Mouse (Mus musculus): ENCODE results near the gene Ifitm3. TPM values are rescaled to one million over a fixed set of nuclear protein-coding genes. Genes with fewer than 3 reads are reported as not detected.
A peak's percentile ranks its signal among the peaks of the same experiment; 100 is the strongest.
"Not testable (repeated sequence)": the region's sequence is repeated elsewhere in the genome, so short reads cannot be mapped to it uniquely, and the experiment has no call there.

Gene Ifitm3
- polyA plus RNA-seq, 1 experiment from 2014 or later: 50.1 TPM

- no peak within 1 kb of the TSS for H3K27ac ChIP-seq (replicated peaks)
- no peaks in the 10 kb centered on the region for H3K9me3 ChIP-seq (replicated peaks)
- no peak within 1 kb of the TSS for H3K9ac ChIP-seq (replicated peaks)
- H3K4me3 ChIP-seq (replicated peaks): no peak within 1 kb of the TSS
- no peaks in the 10 kb centered on the region for H3K27me3 ChIP-seq (replicated peaks)
- H3K36me3 ChIP-seq: no peaks in the 10 kb centered on the region
- WGBS: 84% methylated on average over 2 of the region's 2 CpGs
- H3K4me2 ChIP-seq: no peak within 1 kb of the TSS
- ATAC-seq (ENCODE audit: low FRiP score): no peak
- no peaks in the 10 kb centered on the region for H3K4me1 ChIP-seq
Measured at GRCm38 (mm10) chr7:141028831-141029230, 18.3 kb upstream of the Ifitm3 start, which contains the start of gene Gm17387. Gene Gm17387 (plus strand): TSS chr7:141029131.

- no peak overlapping the region for H3K4me2 ChIP-seq
- ATAC-seq (ENCODE audit: low FRiP score): no peak
- 37% methylated on average over 5 of the region's 5 CpGs for WGBS
- no peaks in the 10 kb centered on the region for H3K27me3 ChIP-seq (replicated peaks)
- H3K9ac ChIP-seq (replicated peaks): no peak overlapping the region
- no peaks in the 10 kb centered on the region for H3K9me3 ChIP-seq (replicated peaks)
- no peaks in the 10 kb centered on the region for H3K36me3 ChIP-seq
- H3K4me3 ChIP-seq (replicated peaks): no peak overlapping the region
- no peaks in the 10 kb centered on the region for H3K4me1 ChIP-seq
- peak overlapping the region; percentile 80 for H3K27ac ChIP-seq (replicated peaks)
Measured at GRCm38 (mm10) chr7:141026740-141027098, 16.1 kb upstream of the Ifitm3 start.

DNA sequence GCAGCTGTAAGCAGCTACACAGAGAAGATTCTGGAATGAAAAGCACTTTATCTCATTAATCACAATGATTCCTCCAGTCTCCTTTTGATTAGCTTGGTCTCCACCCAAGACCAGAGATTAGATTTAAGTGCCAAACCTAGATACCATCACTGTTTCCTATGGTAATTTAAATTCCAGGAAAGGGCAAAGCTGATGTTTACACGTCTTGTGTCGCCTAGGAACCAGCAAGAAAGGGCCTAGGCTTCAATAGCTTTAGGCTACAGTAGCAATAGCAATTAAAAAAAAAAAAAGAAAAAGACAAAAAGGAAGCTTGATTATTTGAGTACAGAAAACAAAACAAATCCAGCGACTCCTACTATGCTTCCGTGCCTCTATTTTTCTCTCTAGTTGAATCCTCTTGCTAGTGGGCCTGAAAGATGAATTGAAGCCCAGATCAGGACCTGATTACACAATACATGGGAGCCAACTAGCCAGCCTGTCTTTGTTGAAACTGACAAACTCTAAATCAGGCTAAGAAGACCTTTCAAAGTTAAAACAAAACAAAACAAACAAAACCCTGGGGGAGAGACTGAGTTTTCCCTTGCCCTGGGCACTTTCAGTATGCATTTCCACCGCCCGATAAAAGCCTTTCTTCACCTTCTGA lies 15.6 kb upstream of the Ifitm3 start:
- WGBS: 9% methylated on average over 6 of the region's 6 CpGs
- no peak overlapping the region for H3K4me3 ChIP-seq (replicated peaks)
- H3K27ac ChIP-seq (replicated peaks): peak overlapping the region; percentile 80
- H3K9me3 ChIP-seq (replicated peaks): no peaks in the 10 kb centered on the region
- ATAC-seq (ENCODE audit: low FRiP score): no peak
- no peaks in the 10 kb centered on the region for H3K27me3 ChIP-seq (replicated peaks)
- H3K4me1 ChIP-seq: no peaks in the 10 kb centered on the region
- no peak overlapping the region for H3K4me2 ChIP-seq
- no peak overlapping the region for H3K9ac ChIP-seq (replicated peaks)
- H3K36me3 ChIP-seq: no peaks in the 10 kb centered on the region

- no peaks in the 10 kb centered on the region for H3K4me1 ChIP-seq
- no peak overlapping the region for H3K4me2 ChIP-seq
- ATAC-seq (ENCODE audit: low FRiP score): peak; percentile 73; the same call in 1 of the 2 replicates
- no peak overlapping the region for H3K9ac ChIP-seq (replicated peaks)
- H3K4me3 ChIP-seq (replicated peaks): no peak overlapping the region
- WGBS: 14% methylated on average over 6 of the region's 6 CpGs
- peak overlapping the region; percentile 80 for H3K27ac ChIP-seq (replicated peaks)
- no peaks in the 10 kb centered on the region for H3K27me3 ChIP-seq (replicated peaks)
- H3K9me3 ChIP-seq (replicated peaks): no peaks in the 10 kb centered on the region
- no peaks in the 10 kb centered on the region for H3K36me3 ChIP-seq
Measured at GRCm38 (mm10) chr7:141024865-141025838, 14.6 kb upstream of the Ifitm3 start.

DNA sequence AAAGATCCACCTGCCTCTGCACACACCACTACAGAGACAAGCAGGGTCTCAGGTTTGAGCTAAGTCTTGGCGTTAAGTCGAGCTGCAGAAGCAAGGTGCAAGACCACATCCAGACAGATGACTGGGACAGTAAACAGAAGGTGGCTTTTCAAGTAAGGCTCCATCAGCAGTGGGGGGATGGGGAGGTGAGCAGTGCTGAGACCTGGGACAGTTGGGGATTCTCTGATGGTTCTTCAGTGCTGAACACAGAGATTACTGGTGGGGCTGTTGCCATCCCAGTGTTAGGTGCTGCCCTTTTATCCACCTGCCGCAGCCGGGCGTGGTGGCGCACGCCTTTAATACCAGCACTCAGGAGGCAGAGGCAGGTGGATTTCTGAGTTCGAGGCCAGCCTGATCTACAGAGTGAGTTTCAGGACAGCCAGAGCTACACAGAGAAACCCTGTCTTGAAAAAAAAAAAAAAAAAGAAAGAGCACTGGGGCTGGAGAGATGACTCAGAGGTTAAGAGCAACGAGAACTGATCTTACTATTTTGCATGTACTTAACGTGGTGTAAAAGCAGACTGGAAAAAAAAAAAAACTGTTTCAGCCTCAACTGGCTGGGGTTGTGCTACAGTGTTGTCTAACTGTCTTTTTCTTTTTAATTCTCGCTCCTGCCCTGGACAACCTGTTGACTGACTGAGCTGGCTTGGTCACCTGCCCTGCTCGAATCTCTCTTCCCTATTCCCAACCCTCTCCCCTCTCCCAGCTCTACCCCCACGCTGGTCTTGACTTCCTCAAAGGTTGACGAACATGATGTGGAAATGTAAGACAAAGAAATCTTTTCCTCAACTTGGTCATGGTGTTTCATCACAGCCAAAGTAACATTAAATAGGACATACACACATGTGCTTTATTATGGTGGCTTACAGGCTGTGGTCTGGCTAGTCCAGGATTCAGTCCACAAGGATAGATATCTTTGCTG lies 11.2 kb upstream of the Ifitm3 start:
- Histone ChIP-seq H3K27ac (replicated peaks) (no peak overlapping the region), H3K9ac (replicated peaks) (no peak overlapping the region), H3K4me2 (no peak overlapping the region), H3K36me3 (no peaks in the 10 kb centered on the region), H3K4me1 (no peaks in the 10 kb centered on the region), H3K4me3 (replicated peaks) (no peak overlapping the region), H3K9me3 (replicated peaks) (no peaks in the 10 kb centered on the region), H3K27me3 (replicated peaks) (no peaks in the 10 kb centered on the region)
- WGBS: 85% methylated on average over 14 of the region's 14 CpGs
- no peak for ATAC-seq (ENCODE audit: low FRiP score)

DNA sequence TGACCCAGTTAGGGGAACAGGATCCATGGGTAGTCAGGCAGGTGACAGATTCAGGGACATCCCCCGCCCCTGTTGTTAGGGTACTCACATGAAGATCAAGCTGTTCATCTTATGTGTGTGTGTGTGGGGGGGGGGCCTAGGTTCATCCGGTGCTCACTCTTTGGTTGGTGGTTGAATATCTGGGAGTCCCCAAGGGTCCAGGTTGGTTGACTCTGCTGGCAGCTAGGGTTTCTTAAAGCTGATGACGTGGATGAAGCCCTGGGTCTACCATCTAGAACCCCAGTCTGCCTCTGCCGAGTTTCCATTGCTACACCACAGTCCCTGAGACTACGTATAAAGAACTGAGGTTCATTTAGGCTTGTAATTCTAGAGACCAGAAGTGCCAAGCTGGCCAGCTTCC lies 8.5 kb upstream of the Ifitm3 start:
- Histone ChIP-seq H3K4me1 (no peaks in the 10 kb centered on the region), H3K9me3 (replicated peaks) (no peaks in the 10 kb centered on the region), H3K4me2 (no peak overlapping the region), H3K36me3 (no peaks in the 10 kb centered on the region), H3K27ac (replicated peaks) (no peak overlapping the region), H3K27me3 (replicated peaks) (no peaks in the 10 kb centered on the region), H3K9ac (replicated peaks) (no peak overlapping the region), H3K4me3 (replicated peaks) (no peak overlapping the region)
- no peak for ATAC-seq (ENCODE audit: low FRiP score)
- WGBS: 91% methylated on average over 5 of the region's 5 CpGs

DNA sequence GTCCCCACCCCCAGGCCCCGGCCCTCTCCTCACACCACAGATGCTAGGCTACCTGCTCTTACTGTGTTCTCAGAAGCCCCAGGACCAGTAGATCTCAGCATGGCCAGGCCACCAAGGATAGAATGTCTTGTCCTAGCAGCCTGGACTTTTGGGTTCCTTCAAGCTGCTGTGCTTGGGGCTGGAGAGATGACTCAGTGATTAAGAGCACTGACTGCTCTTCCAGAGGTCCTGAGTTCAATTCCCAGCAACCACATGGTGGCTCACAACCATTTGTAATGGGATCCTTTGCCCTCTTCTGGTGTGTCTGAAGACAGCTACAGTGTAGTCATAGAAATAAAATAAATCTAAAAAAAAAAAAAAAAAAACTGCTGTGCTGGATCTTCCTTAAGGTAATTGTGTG lies 7.3 kb upstream of the Ifitm3 start, which contains the start of gene Ifitm6:
Ifitm6 (minus strand) TSS at position 101 of the 400 bp plus-strand sequence.
- not testable (repeated sequence) for H3K4me1 ChIP-seq; H3K4me2 ChIP-seq; H3K27ac ChIP-seq (replicated peaks); H3K9ac ChIP-seq (replicated peaks); H3K4me3 ChIP-seq (replicated peaks); H3K36me3 ChIP-seq; H3K9me3 ChIP-seq (replicated peaks); ATAC-seq (ENCODE audit: low FRiP score); H3K27me3 ChIP-seq (replicated peaks)
- WGBS: 92% methylated on average over 1 of the region's 1 CpGs

GRCm38 (mm10) chr7:141016707-141017697 lies 6.4 kb upstream of the Ifitm3 start:
- Histone ChIP-seq H3K36me3 (no peaks in the 10 kb centered on the region), H3K9ac (replicated peaks) (no peak overlapping the region), H3K9me3 (replicated peaks) (no peaks in the 10 kb centered on the region), H3K4me1 (no peaks in the 10 kb centered on the region), H3K4me2 (no peak overlapping the region), H3K4me3 (replicated peaks) (no peak overlapping the region), H3K27ac (replicated peaks) (no peak overlapping the region), H3K27me3 (replicated peaks) (no peaks in the 10 kb centered on the region)
- WGBS: 86% methylated on average over 10 of the region's 10 CpGs
- no peak for ATAC-seq (ENCODE audit: low FRiP score)

DNA sequence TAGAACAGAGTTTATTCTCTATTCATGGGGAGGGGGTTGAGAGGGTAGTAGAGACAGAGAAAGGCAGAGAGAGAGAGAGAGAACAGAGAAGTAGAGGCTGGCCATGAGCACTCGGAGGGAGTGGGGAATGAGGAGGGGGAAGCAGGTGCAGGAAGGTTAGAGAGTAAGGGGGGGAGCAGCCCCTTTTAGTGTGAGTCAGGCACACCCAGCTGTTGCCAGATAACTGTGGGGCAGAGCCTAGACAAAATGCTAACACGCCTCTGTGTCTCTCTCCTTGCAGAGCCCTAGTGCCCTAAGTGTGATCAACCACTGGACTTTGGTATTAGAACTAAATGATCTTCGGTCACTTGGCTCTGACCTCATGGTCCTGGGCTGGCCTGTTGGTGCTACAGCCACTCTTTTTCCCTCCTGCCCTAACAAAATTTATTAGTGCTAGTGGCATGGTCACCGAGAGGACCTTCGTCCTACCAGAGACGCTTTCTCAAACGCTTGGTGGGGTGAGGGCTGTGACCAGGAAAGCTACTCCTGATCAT lies 734 bp upstream of the Ifitm3 start:
- H3K4me2 ChIP-seq: no peak overlapping the region
- ATAC-seq (ENCODE audit: low FRiP score): no peak
- no peaks in the 10 kb centered on the region for H3K36me3 ChIP-seq
- H3K4me3 ChIP-seq (replicated peaks): no peak overlapping the region
- no peak overlapping the region for H3K27ac ChIP-seq (replicated peaks)
- peaks cover 11% of the 10 kb centered on the region; the same call in 1 of the 2 replicates for H3K4me1 ChIP-seq
- 88% methylated on average over 7 of the region's 7 CpGs for WGBS
- H3K9ac ChIP-seq (replicated peaks): no peak overlapping the region
- H3K9me3 ChIP-seq (replicated peaks): no peaks in the 10 kb centered on the region
- H3K27me3 ChIP-seq (replicated peaks): no peaks in the 10 kb centered on the region

DNA sequence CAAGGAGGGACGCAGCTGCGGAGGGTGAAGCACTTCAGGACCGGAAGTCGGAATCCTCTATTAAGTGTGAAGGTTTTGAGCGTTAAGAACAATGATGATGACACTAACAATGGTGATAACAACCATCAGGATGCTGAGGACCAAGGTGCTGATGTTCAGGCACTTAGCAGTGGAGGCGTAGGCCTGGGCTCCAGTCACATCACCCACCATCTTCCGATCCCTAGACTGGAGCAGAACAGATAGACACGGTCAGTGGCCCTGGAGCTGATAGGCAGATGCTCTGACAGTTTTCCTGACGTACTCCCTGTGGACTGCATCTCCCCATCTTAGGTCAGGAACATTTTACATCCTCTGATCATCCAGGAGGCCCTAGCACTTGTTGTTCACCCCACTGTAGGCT lies 905 bp downstream of the Ifitm3 start:
- Histone ChIP-seq H3K36me3 (no peaks in the 10 kb centered on the region), H3K27ac (replicated peaks) (no peak overlapping the region), H3K4me3 (replicated peaks) (no peak overlapping the region), H3K4me2 (peak overlapping the region; percentile 29), H3K9me3 (replicated peaks) (no peaks in the 10 kb centered on the region), H3K9ac (replicated peaks) (no peak overlapping the region), H3K4me1 (peaks cover 11% of the 10 kb centered on the region; the same call in 1 of the 2 replicates), H3K27me3 (replicated peaks) (no peaks in the 10 kb centered on the region)
- no peak for ATAC-seq (ENCODE audit: low FRiP score)
- WGBS: 90% methylated on average over 9 of the region's 9 CpGs

Data from neural tube, embryonic 15.5 days (tissue).